Mouse (Mus musculus) spleen, adult 2 months (tissue): ENCODE measurements around the gene Mkks.

Source experiments
- CTCF ChIP-seq: fragments of 200-500 bp; IDR thresholded peaks from 2 replicates; pipeline ENCODE4 v1.5.1; 2011; ENCODE audit warnings: mild to moderate bottlenecking, inconsistent platforms; ENCODE audit not compliant: insufficient read depth, insufficient read length, insufficient replicate concordance; ENCODE audit errors: extremely low read depth
- POLR2A ChIP-seq: fragments of 200-500 bp; IDR thresholded peaks from 2 replicates; pipeline ENCODE4 v1.6.1; 2011; ENCODE audit warnings: low read depth, low read length, inconsistent platforms

DNA sequence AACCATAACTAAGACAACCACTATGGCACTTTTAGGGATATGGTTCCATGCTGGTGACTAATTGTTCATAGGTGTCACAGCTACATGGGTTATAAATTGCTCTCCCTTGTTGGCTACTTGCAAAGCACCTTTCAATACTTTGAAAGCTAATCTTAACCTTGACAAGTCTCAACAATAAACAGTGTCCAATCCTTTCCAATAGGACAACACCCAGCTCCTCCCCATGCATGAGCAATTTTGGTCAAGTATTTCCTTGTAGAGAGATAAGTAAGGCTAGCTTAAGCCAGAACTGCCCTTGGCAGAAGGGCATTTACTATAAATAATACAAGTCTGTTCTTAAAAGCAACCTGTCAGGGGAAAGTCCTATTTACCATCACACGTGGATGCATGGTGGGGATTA is 53.2 kb downstream of the Mkks start:
- no peak for TF ChIP-seq POLR2A
- no peak for TF ChIP-seq CTCF
